Mouse (Mus musculus) lung, adult 2 months (tissue): ENCODE results near the gene Prim2. TPM values are rescaled to one million over a fixed set of nuclear protein-coding genes. Genes with fewer than 3 reads are reported as not detected.

ENCODE experiments used
- DNase-seq: peaks from one replicate; pipeline ENCODE4 v3.0.0; 2022
- H3K4me1 ChIP-seq: fragments of 200-500 bp; 2 replicates; pipeline ENCODE4 v1.6.1; 2011; ENCODE audit warnings: low read length; ENCODE audit not compliant: control insufficient read depth, insufficient read depth
- H3K4me3 ChIP-seq: fragments of 200-500 bp; replicated peaks from 2 replicates; pipeline ENCODE3; 2011; ENCODE audit warnings: low read depth, mild to moderate bottlenecking, control low read depth, low read length; ENCODE audit errors: extremely low read depth
- CTCF ChIP-seq: fragments of 200-500 bp; IDR thresholded peaks from 2 replicates; pipeline ENCODE4 v1.5.1; 2011; ENCODE audit warnings: mild to moderate bottlenecking, low read length, control low read depth; ENCODE audit not compliant: insufficient read depth
- POLR2A ChIP-seq: fragments of 200-500 bp; IDR thresholded peaks from 2 replicates; pipeline ENCODE4 v1.6.1; 2011; ENCODE audit warnings: low read depth, mild to moderate bottlenecking, control low read depth, low read length, borderline replicate concordance; ENCODE audit errors: extremely low read depth
- WGBS: fragments of 180-500 bp; shearing (Covaris S2); methylation state at CpG from one replicate; pipeline ENCODE4 v1.1.7; 2018; 5-methylcytosine and 5-hydroxymethylcytosine counted together
- polyA plus RNA-seq: library from polyadenylated mRNA; depleted of rRNA; stranded (reverse); fragments of >200 nt; gene quantifications from 2 replicates; pipeline ENCODE4 v1.2.3, GENCODE M21; 2012

Gene Prim2
- polyA plus RNA-seq, 1 experiment: 4.0 TPM

GRCm38 (mm10) chr1:33663163-33663562, 6.4 kb downstream of the Prim2 start:
- Histone ChIP-seq H3K4me1 (no peaks in the 10 kb centered on the region), H3K4me3 (no peak overlapping the region)
- 0 out of 2 replicates have a peak, but pooled peaks have one; percentile 7 for TF ChIP-seq CTCF
- no peak for TF ChIP-seq POLR2A
- DNase-seq: no peak

- no peaks in the 10 kb centered on the region for H3K4me1 ChIP-seq
- TF ChIP-seq CTCF: no peak
- TF ChIP-seq POLR2A: no peak
Measured at GRCm38 (mm10) chr1:33658302-33658701, 11.3 kb downstream of the Prim2 start.

GRCm38 (mm10) chr1:33657574-33658149, 11.9 kb downstream of the Prim2 start:
- WGBS: 70% methylated on average over 12 of the region's 12 CpGs
- peak; percentile 45 for DNase-seq
- H3K4me3 ChIP-seq: no peak overlapping the region
- no peak for TF ChIP-seq POLR2A
- TF ChIP-seq CTCF: no peak
- no peaks in the 10 kb centered on the region for H3K4me1 ChIP-seq

More at GRCm38 (mm10) chr1:33658302-33658701, 11.3 kb downstream of the Prim2 start:
- H3K4me3 ChIP-seq: no peak overlapping the region
- no peak for DNase-seq
- WGBS: 79% methylated on average over 4 of the region's 4 CpGs

GRCm38 (mm10) chr1:33650875-33651274, 18.7 kb downstream of the Prim2 start:
- no peak for DNase-seq
- TF ChIP-seq CTCF (no peak), POLR2A (no peak)
- WGBS: 96% methylated on average over 11 of the region's 11 CpGs
- no peak overlapping the region for H3K4me3 ChIP-seq
- H3K4me1 ChIP-seq: no peaks in the 10 kb centered on the region

- WGBS: 94% methylated on average over 9 of the region's 9 CpGs
- TF ChIP-seq CTCF (no peak), POLR2A (no peak)
- no peak overlapping the region for H3K4me3 ChIP-seq
- H3K4me1 ChIP-seq: no peaks in the 10 kb centered on the region
- DNase-seq: no peak
Measured at GRCm38 (mm10) chr1:33649534-33650108, 20.0 kb downstream of the Prim2 start.

- 83% methylated on average over 4 of the region's 4 CpGs for WGBS
- TF ChIP-seq POLR2A (no peak), CTCF (no peak)
- H3K4me3 ChIP-seq: no peak overlapping the region
- no peak for DNase-seq
- no peaks in the 10 kb centered on the region for H3K4me1 ChIP-seq
Measured at GRCm38 (mm10) chr1:33649021-33649420, 20.6 kb downstream of the Prim2 start.

- no peaks in the 10 kb centered on the region for H3K4me1 ChIP-seq
- WGBS: 74% methylated on average over 4 of the region's 4 CpGs
- no peak for DNase-seq
- TF ChIP-seq POLR2A: no peak
- H3K4me3 ChIP-seq: no peak overlapping the region
Measured at GRCm38 (mm10) chr1:33647661-33648060, 21.9 kb downstream of the Prim2 start.

GRCm38 (mm10) chr1:33647173-33647572, 22.4 kb downstream of the Prim2 start:
- no peak overlapping the region for H3K4me3 ChIP-seq
- TF ChIP-seq CTCF: no peak
- no peak for DNase-seq
- WGBS: 75% methylated on average over 4 of the region's 4 CpGs
- H3K4me1 ChIP-seq: no peaks in the 10 kb centered on the region

GRCm38 (mm10) chr1:33645689-33646088, 23.9 kb downstream of the Prim2 start:
- no peaks in the 10 kb centered on the region for H3K4me1 ChIP-seq
- 47% methylated on average over 1 of the region's 1 CpGs for WGBS
- TF ChIP-seq POLR2A (no peak), CTCF (no peak)
- H3K4me3 ChIP-seq: no peak overlapping the region
- no peak for DNase-seq

GRCm38 (mm10) chr1:33641139-33641538, 28.5 kb downstream of the Prim2 start:
- no peaks in the 10 kb centered on the region for H3K4me1 ChIP-seq
- H3K4me3 ChIP-seq: no peak overlapping the region
- DNase-seq: no peak
- 75% methylated on average over 2 of the region's 2 CpGs for WGBS
- no peak for TF ChIP-seq POLR2A
- no peak for TF ChIP-seq CTCF
